Mouse (Mus musculus): ENCODE data around the gene Nadk2.

Nadk2 gene

GRCm38 (mm10) chr15:9130772-9131498, 59.9 kb downstream of the Nadk2 start:
- DNase-seq (ENCODE audit: low spot score in 2 of 2): no peak

- peak; percentile 15 to 37 for DNase-seq (ENCODE audit: low spot score in 2 of 2)
These were observed 60.4 kb downstream of the Nadk2 start for GRCm38 (mm10) chr15:9131499-9131888.

- no peak for DNase-seq (ENCODE audit: low spot score in 2 of 2)
These were observed 61.8 kb downstream of the Nadk2 start for GRCm38 (mm10) chr15:9132693-9133443.

- DNase-seq (ENCODE audit: low spot score in 2 of 2): peak; percentile 24 to 49
These were observed 63.9 kb downstream of the Nadk2 start for GRCm38 (mm10) chr15:9134891-9135507.

- no peak for DNase-seq (ENCODE audit: low spot score in 2 of 2)
These were observed 68.4 kb downstream of the Nadk2 start for GRCm38 (mm10) chr15:9139447-9139846.

- peak; percentile 95 to 96 for DNase-seq (ENCODE audit: low spot score in 2 of 2)
These were observed 69.2 kb downstream of the Nadk2 start, which contains the start of gene Lmbrd2 for GRCm38 (mm10) chr15:9140252-9140680. Gene Lmbrd2 (plus strand): TSS chr15:9140550.

- DNase-seq (ENCODE audit: low spot score in 2 of 2): no peak
These were observed 69.7 kb downstream of the Nadk2 start for GRCm38 (mm10) chr15:9140684-9141171.

GRCm38 (mm10) chr15:9155325-9155724, 84.3 kb downstream of the Nadk2 start, which contains the start of gene Skp2:
Gene Skp2 (minus strand): TSS chr15:9155425.
- no peak for DNase-seq (ENCODE audit: low spot score in 2 of 2)
